Mouse (Mus musculus) cortical plate, adult 2 months (tissue): ENCODE measurements at regions not wholly inside any gene's neighbourhood (a gene's known extent, or its start where the extent isn't known, plus 50 kb on each side); places are given as distances from the start of the nearest gene placed in this dataset.

Experiments used
- CTCF ChIP-seq: fragments of 200-500 bp; IDR thresholded peaks from 2 replicates; pipeline ENCODE4 v1.5.1; 2011; ENCODE audit warnings: mild to moderate bottlenecking, control low read depth, low read length; ENCODE audit not compliant: insufficient read depth; ENCODE audit errors: extremely low read depth
- POLR2A ChIP-seq: fragments of 200-500 bp; IDR thresholded peaks from 2 replicates; pipeline ENCODE4 v1.6.1; 2011; ENCODE audit warnings: mild to moderate bottlenecking, low read length, control low read depth; ENCODE audit not compliant: insufficient read depth; ENCODE audit errors: extremely low read depth

GRCm38 (mm10) chr11:111865143-111865542 lies 799.2 kb downstream of the Kcnj2 start:
- TF ChIP-seq CTCF (no peak), POLR2A (no peak)
